Mouse (Mus musculus): ENCODE data around the gene Slc38a9.

GRCm38 (mm10) chr13:112759777-112760537, 99.4 kb downstream of the Slc38a9 start:
- TF ChIP-seq POLR2A (IDR thresholded peaks at IDR 0.05; ENCODE audit: insufficient read length, low read depth) (no peak), SRF (IDR thresholded peaks at IDR 0.05; ENCODE audit: control insufficient read depth, insufficient read length, low read depth) (no peak), MYOD1 (IDR thresholded peaks at IDR 0.05; ENCODE audit: control insufficient read depth in 1 of 3, insufficient read length in 2 of 3, low read depth in 2 of 3) (no peak), TCF12 (IDR thresholded peaks at IDR 0.05; ENCODE audit: insufficient read depth, poor library complexity, severe bottlenecking) (no peak)

Measured in myocyte (in vitro differentiated cells).